Mouse (Mus musculus) left cerebral cortex, postnatal 10 days (tissue): ENCODE data around the gene Zfp524. TPM values are rescaled to one million over a fixed set of nuclear protein-coding genes. Genes with fewer than 3 reads are reported as not detected.
"Not testable (repeated sequence)": the region's sequence is repeated elsewhere in the genome, so short reads cannot be mapped to it uniquely, and the experiment has no call there.

Experiments used
- DNase-seq, 2 experiments: peaks; one replicate each; pipeline ENCODE4 v3.0.0; 2021 to 2022; ENCODE audit warnings: low spot score in 2 of 2, mixed read lengths in 1 of 2; ENCODE audit errors: extremely low spot score in 1 of 2
- intact Hi-C: fragments of 180-260 bp; cut with DNase I; formaldehyde crosslinking; loops from one replicate; pipeline ENCODE4 v1.15.1; 2025
- total RNA-seq, 2 experiments: library from RNA; stranded (reverse); gene quantifications; 2 replicates each; pipeline ENCODE4 v1.2.3; 2021

Zfp524 gene
- total RNA-seq, 2 experiments from 2014 or later, result 4.0 to 4.4 TPM

DNA sequence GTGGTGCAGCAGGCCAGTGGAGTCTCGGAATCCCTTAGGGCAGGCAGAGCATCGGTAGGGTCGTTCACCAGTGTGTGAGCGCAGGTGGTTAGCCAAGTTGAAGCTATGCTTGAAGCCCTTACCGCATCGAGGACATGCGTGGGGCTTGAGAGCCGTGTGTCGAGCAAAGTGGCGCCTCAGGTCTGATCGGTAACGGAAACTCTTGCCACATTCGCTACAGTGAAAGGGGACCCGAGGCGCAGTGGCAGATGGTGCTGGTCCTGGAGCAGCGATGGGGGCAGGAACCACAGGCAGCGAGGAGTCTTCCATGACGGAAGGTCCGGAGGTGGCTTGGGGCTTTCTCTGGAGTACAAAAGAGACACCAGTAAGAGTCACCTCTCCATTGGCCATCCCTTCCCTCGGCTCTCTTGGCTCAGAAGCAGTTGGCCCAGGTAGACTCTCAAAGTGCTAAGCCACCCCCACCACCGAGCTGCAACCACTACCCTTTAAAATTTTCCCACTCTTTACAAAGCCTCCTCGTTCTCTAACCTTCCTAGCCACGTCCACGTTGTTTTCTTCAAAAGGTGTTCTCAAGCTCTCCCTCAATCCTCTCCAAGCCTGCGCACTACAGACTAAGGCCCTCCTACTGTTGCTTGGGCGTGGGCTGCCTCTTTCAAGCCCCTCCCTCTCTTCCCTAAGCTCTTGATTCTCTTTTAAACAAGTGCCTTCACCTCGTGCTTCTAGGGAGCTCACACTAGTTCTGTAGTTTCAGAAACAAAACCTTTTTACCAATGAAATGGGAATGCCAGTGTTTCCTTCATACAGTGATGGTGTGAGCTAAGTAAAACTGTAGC is 1.3 kb upstream of the Zfp524 start:
- peak in 1 of 2 experiments; percentile 33 for DNase-seq
- intact Hi-C loops, result no loop called here

DNA sequence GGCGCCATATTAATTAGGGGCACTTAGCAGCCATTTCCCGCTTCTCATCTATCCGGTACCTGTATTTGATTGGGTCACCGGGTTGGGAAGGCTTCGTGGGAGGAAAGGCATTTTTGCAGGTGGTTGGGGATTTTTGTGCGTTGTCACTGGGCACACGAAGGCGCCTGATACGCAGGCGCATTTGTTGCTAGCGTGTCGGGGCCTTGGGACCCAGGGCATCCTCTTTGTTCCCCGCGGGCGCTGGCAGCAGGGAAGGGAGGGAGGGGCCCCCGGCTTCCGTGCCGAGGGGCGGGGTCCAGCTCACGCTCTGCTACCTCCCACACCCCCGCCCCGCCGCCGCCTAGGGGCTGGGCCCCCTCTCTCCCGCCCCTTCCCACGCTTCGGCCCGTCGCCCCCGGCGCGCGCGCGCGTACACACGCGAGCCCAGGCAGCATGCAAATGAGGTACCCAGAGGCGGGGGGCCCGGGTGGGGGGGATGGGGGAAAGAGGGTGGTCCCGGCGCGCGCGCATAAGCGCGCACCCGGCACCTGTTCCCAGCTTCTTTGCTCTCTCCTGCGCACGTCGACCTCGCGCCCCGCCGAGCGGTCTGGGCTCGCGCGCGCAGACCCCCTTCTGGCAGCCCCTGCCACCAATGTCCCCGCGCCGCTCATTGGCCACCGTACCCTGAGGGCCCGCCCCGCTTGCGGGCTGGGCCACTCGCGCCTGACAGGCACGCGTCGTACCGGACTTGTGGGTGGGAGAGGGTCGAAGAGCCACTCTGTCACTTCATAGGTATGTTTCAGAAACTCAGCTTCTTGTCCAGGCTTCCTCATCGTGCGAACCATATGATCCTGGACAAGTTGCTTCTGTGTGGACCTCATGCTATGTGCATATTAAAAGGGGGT is 1.1 kb downstream of the Zfp524 start, which contains the start of gene Gm44973:
Gene Gm44973, plus strand, starts transcription at position 379 of the 884 bp plus-strand sequence.
- DNase-seq, result peak; percentile 89 to 99
- intact Hi-C loops, result no loop called here

DNA sequence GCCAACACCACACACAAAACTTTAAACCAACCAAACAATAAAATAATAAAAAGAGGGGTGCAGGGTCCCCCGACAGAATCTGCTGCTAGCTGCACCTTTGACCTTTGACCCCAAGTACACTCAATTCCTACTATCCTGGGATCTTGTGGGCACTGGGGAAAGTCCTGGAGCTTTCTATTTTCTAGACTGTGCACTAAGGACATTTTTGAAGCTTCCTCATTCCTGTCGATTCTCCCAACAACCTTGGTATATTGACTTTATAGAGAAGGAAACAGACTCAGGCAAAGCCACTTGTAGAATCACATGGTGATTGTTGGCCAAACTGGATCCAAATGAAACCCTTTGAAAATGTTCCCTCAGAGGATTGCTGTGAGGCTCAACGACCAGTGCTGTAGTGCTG is 1.8 kb downstream of the Zfp524 start:
- intact Hi-C loops, result no loop called here
- DNase-seq, result no peak

DNA sequence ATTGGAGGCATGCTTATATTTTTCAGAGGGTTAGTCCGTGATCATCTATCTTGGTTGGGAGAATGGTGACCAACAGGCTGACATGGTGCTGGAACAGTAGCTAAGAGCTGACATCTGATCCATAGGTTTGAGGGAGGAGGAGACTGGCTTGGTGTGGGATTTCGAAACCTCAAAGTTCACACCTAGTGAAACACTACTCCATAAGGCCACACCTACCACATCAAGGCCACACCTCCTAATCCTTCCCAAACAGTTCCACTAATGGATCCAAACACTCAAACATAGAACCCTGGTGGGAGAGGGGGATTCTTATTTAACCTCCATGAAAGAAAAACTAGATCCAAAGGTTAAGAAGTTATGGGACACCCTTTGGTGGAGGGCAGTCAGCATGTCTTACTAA is 2.7 kb downstream of the Zfp524 start:
- no peak for DNase-seq
- intact Hi-C loops, result no loop called here

DNA sequence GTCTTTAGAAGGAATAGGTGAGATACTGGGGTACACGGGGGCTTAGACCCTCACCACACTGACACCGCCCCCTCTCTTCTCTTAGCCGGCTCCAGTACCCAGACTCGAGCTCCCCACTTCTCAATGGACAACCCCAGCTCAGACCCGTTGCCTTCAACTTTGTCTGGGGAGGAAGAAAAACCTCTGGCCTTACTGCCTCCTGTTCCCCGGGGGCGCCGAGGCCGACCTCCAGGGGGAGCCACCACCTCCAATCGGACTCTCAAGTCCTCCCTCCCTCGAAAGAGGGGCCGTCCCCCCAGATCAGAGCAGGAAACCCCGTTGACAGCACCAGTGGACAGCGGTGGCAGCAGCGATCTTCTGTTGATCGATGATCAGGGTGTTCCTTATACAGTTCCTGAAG is 3.1 kb downstream of the Zfp524 start:
- DNase-seq, result peak in 1 of 2 experiments; percentile 73
- intact Hi-C loops, result no loop called here

DNA sequence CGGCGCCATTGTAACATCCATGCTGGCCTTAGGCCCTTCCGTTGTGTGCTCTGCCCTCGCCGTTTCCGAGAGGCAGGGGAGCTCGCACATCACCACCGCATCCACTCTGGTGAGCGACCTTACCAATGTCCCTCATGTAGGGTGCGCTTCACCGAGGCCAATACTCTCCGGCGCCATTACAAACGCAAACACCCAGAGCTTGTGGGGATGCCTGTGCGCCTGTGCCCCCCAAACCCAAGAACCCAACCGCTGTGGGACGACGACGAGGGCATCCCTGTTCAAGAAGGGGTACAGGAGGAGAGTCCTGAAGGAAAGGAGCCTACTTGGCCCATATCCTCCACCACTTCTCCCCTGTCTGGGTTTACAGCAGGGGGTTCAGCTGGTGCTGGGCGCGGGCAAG is 3.7 kb downstream of the Zfp524 start:
- intact Hi-C loops, result no loop called here
- DNase-seq, result peak in 1 of 2 experiments; percentile 27

DNA sequence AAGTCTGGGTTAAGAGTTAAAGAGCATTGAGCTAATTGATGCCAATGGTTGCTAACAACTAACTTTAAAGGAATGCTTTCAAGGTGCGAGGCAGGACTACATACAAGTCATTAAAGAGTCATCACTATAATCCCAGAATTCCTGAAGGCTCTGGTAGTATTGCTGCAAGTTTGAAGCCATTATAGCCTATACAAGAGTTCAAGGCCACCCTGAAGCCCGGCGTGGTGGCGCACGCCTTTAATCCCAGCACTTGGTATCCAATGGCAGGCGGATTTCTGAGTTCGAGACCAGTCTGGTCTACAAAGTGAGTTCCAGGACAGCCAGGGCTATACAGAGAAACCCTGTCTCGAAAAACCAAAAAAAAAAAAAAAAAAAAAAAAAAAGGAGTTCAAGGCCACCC is 5.4 kb downstream of the Zfp524 start:
- DNase-seq, intact Hi-C loops: not testable (repeated sequence)

DNA sequence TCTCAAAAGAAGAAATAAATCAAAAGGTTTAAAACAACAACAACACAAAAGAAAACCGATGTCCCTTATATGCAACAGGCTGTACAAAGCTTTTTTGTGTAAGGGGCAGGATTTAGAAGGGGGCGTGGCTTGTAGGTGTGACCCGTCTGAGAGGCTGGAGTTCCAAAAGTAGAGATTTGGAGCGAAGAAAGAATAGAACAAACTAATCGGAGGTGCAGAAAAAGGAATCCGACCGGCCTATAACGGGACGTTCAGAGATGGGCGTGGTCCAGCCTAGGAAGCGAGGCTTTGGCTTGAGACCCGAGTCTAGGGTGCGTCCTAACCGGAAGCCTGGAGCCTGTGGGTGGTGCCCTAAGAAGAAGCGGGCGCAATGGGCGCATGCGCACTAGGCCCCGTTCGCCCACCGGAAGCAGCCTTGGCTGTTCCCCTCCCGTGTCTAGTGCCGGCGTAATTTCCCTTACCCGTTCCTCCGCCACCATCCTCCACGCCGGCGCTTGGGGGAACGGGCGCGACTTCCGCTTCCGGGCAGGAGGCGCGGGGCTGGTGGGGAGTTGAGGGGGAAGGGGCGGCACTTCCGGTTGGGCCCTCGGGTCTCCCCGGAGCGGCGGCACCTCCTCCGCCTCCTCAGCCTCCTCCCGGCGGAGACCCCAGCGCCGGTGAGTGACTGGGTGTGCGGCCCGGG is 5.9 kb downstream of the Zfp524 start, which contains the start of the genes Zfp865 and Ccdc106:
Gene Zfp865, plus strand, starts transcription at position 377 of the 682 bp plus-strand sequence.
Gene Ccdc106, plus strand, starts transcription at position 554 of the 682 bp plus-strand sequence.
- intact Hi-C loops, result no loop called here
- DNase-seq, result peak; percentile 99 to 100

DNA sequence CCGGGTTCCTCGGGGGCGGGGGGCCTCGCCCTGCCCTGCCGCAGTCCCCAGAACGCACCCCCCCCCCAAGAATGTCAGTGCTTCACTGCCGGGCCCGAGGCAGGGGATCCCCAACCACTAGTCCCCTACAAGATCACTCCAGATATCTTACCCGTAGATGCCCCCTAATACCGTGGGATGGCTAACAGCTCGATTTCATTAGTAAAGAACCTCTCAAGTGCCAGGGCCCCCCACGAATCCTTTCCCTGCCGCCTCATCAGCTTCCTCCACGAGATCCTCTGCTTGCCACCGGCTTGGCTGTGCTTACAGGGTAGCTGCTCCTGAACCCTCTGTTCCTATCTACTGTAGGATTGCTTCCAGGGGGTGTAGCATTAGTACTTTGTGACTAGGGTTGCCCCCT is 6.5 kb downstream of the Zfp524 start:
- intact Hi-C loops, result no loop called here
- no peak for DNase-seq

DNA sequence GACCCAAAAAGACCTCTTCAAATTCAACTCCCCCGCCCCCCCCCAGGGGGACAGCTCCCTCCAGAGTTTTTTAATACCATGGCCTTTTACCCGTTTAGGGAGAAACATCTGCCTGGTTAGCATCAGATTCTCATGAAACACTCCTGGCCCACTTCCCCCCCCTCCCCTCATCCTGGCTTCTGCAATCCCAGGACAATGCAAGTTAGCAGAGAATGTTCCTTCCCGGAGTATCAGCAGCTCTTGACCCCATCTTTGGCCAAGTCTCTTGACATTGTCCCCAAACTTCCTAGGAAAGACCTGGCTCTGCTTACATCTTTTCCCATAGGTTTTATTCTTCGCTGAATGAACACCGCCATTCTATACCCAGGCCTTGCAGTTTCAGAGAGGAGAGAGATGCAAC is 7.0 kb downstream of the Zfp524 start:
- intact Hi-C loops, result no loop called here
- DNase-seq, result peak in 1 of 2 experiments; percentile 25

DNA sequence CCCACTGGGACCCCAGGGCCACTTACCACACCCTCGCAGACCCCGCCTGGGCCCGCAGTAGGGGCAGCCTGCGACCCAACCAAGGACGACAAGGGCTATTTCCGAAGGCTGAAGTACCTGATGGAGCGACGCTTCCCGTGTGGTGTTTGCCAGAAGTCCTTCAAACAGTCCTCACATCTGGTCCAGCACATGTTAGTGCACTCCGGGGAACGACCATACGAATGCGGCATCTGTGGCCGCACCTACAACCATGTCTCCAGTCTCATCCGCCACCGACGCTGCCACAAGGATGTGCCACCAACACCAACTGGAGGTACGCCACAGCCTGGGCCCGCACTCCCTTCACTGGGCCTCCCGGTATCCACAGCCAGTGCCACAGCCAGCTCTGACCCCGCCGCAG is 15.3 kb downstream of the Zfp524 start:
- no peak for DNase-seq
- intact Hi-C loops, result no loop called here

DNA sequence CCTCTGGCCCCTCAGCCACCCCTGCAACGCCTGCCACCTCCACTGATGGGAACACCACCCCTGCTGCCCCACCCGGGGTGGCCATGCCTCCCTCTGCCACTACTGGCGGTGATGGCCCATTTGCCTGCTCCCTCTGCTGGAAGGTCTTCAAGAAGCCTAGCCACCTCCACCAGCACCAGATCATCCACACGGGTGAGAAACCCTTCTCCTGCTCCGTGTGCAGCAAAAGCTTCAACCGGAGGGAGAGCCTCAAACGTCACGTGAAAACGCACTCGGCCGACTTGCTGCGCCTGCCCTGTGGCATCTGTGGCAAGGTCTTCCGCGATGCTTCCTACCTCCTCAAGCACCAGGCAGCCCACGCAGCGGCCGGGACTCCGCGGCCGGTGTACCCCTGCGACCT is 15.7 kb downstream of the Zfp524 start:
- intact Hi-C loops, result no loop called here
- peak in 1 of 2 experiments; percentile 37 for DNase-seq

DNA sequence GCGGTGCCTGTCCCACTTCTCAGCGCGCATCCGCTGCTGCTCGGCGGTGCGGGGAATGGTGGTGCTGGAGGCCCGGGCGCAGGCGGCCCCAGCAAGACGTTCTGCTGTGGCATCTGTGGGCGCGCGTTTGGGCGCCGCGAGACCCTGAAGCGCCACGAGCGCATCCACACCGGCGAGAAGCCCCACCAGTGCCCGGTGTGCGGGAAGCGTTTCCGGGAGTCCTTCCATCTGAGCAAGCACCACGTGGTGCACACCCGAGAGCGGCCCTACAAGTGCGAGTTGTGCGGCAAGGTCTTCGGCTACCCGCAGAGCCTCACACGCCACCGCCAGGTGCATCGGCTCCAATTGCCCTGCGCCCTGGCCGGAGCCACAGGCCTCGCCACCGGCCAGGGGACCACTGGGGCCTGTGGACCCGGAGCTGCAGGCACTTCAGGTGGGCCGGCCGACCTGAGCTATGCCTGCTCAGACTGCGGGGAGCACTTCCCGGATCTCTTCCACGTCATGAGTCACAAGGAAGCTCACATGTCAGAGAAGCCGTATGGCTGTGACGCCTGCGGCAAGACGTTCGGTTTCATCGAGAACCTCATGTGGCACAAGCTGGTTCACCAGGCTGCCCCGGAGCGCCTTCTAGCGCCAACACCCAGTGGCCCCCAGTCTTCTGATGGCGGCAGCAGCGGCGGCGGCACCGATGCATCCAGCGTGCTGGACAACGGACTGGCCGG is 16.5 kb downstream of the Zfp524 start:
- DNase-seq, result peak in 1 of 2 experiments; percentile 36
- intact Hi-C loops, result no loop called here

DNA sequence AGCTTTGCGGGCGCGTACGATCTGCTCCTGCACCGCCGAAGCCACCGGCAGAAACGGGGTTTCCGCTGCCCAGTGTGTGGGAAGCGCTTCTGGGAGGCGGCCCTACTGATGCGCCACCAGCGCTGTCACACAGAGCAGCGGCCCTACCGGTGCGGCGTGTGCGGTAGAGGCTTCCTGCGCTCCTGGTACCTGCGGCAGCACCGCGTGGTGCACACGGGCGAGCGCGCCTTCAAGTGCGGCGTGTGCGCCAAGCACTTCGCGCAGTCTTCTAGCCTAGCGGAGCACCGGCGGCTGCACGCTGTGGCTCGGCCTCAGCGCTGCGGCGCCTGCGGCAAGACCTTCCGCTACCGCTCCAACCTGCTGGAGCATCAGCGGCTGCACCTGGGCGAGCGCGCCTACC is 17.3 kb downstream of the Zfp524 start:
- intact Hi-C loops, result no loop called here
- no peak for DNase-seq

DNA sequence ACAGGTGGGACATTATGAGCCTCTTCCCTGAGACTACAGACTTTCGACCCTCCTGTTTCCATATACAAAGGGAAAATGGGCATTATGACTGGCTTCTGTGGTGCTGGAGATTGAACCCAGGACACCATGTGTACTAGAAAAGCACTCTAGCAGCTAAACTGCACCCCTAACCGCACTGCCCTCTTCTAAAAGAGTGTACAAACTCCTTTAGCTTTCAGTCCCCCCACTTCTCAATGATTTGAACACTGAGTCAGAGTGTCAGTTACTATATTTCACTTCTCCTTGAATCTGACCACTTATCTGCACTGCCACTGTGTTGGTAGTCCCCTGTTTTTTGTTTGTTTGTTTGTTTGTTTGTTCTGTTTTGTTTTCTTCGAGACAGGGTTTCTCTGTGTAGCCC is 19.6 kb downstream of the Zfp524 start, which contains the start of gene 4632433K11Rik:
Gene 4632433K11Rik, plus strand, starts transcription at position 301 of the 400 bp plus-strand sequence.
- intact Hi-C loops, result no loop called here
- DNase-seq, result no peak

DNA sequence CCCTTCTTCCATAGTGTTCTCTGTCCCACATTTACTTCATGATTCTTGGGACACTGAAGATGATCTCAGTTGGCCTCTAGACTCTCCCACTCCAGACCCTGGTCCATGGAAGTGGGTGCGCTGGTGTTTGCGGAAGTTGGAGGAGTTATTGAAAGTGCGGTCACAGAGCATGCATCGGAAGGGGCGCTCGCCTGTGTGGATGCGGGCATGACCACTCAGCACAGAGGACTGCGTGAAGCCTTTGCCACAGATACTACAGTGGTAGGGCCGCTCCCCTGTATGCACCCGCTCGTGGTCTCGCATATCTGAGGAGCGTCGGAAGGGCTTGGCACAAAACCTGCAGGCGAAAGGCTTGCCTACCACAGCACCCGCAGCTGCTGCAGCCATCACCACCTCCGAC is 21.4 kb downstream of the Zfp524 start:
- intact Hi-C loops, result no loop called here
- peak in 1 of 2 experiments; percentile 30 for DNase-seq

DNA sequence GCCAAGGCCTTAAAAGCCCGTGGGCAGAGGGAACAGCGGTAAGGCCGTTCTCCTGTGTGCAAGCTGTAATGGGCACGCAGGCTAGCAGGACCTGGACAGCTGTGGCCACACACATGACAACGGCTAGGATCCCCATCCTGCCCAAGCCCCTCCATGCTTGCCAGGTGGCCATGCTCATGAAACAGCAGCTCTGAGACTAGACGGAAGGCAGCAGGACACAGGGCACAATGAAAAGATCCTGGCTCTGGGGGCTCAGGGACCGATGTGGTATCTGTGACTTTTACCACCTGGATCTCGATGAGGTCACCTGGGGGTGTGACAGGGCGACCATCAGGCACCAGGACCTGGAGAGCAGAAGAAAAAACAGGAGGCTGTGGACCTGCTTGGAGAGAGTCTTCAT is 21.9 kb downstream of the Zfp524 start:
- DNase-seq, result no peak
- intact Hi-C loops, result no loop called here

DNA sequence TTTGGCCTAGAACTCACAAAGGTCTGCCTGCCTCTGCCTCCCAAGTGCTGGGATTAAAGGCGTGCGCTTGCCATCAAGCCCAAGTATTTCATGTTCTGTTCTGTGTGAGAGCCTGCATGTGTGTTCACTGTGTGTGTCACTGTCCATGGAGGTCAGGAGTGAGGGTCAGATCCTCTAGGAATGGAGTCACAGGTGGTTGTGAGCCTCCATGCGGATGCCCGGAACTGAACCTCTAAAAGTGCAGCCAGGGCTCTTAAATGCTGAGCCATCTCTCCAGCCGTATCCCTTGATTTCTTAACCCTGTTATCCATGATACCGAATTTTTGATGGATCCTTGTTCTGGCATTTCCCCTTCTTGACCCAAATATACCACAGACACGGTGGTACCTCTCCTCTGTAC is 22.8 kb downstream of the Zfp524 start:
- intact Hi-C loops, result no loop called here
- no peak for DNase-seq
